Mouse (Mus musculus) MEL (cell line): ENCODE results near the gene Hdac7. TPM values are rescaled to one million over a fixed set of nuclear protein-coding genes. Genes with fewer than 3 reads are reported as not detected.

Experiments used
- DNase-seq: peaks from one replicate; pipeline ENCODE4 v3.0.0; 2011; ENCODE audit warnings: low read depth, low spot score
- H3K27ac ChIP-seq: 2 replicates; pipeline ENCODE4 v1.5.1; 2012; ENCODE audit warnings: low read depth, mild to moderate bottlenecking, control low read depth, low read length, moderate library complexity; ENCODE audit not compliant: control insufficient read depth
- H3K27me3 ChIP-seq, 2 experiments: fragments of 150-350 bp in 1 of 2; sonication (generic) in 1 of 2; 2 replicates each; pipeline ENCODE4 v1.6.1; 2012; ENCODE audit warnings: low read length in 2 of 2, mild to moderate bottlenecking in 2 of 2, improper control_type of control experiment in 1 of 2, moderate library complexity in 1 of 2; ENCODE audit not compliant: insufficient read depth in 2 of 2, control insufficient read depth in 1 of 2
- H3K36me3 ChIP-seq, 2 experiments: 2 replicates each; pipeline ENCODE4 v1.6.1; 2012 to 2014; ENCODE audit warnings: low read length in 2 of 2, improper control_type of control experiment in 1 of 2, inconsistent platforms in 1 of 2, mild to moderate bottlenecking in 1 of 2; ENCODE audit not compliant: insufficient read depth in 2 of 2, control insufficient read depth in 1 of 2
- H3K4me1 ChIP-seq, 2 experiments: fragments of 150-350 bp in 1 of 2; sonication (generic) in 1 of 2; 2 replicates each; pipeline ENCODE4 v1.6.1; 2012; ENCODE audit warnings: low read length in 2 of 2, improper control_type of control experiment in 1 of 2, mild to moderate bottlenecking in 1 of 2; ENCODE audit not compliant: insufficient read depth in 2 of 2, control insufficient read depth in 1 of 2
- H3K4me3 ChIP-seq, 2 experiments: fragments of 150-350 bp in 1 of 2; sonication (generic) in 1 of 2; 2 replicates each; pipeline ENCODE4 v1.5.1; 2012; ENCODE audit warnings: low read depth in 2 of 2, low read length in 2 of 2, mild to moderate bottlenecking in 2 of 2, moderate library complexity in 2 of 2, control low read depth in 1 of 2, improper control_type of control experiment in 1 of 2; ENCODE audit not compliant: control insufficient read depth in 1 of 2, insufficient read depth in 1 of 2
- H3K79me2 ChIP-seq: 2 replicates; pipeline ENCODE4 v1.6.1; 2012; ENCODE audit warnings: mild to moderate bottlenecking, low read length, moderate library complexity; ENCODE audit not compliant: control insufficient read depth, poor library complexity, insufficient read depth
- H3K9ac ChIP-seq: 2 replicates; pipeline ENCODE4 v1.6.1; 2012; ENCODE audit warnings: low read depth, mild to moderate bottlenecking, control low read depth, low read length, moderate library complexity; ENCODE audit not compliant: control insufficient read depth, poor library complexity, severe bottlenecking
- H3K9me3 ChIP-seq: fragments of 150-350 bp; sonication (generic); replicated peaks from 2 replicates; pipeline ENCODE4 v1.6.1; 2012; ENCODE audit warnings: mild to moderate bottlenecking, low read length, improper control_type of control experiment, moderate library complexity; ENCODE audit not compliant: insufficient read depth
- ELF1 ChIP-seq: IDR thresholded peaks from 2 replicates; pipeline ENCODE4 v1.6.1; 2014; ENCODE audit warnings: low read depth, mild to moderate bottlenecking, inconsistent platforms, low read length, improper control_type of control experiment, moderate library complexity
- EP300 ChIP-seq, 2 experiments: IDR thresholded peaks; 2 replicates each; pipeline ENCODE4 v1.6.1; 2011; ENCODE audit warnings: improper control_type of control experiment in 2 of 2, low read length in 2 of 2, low read depth in 1 of 2, mild to moderate bottlenecking in 1 of 2
- GATA1 ChIP-seq: IDR thresholded peaks from 2 replicates; pipeline ENCODE4 v1.6.1; 2011; ENCODE audit warnings: low read depth, low read length, improper control_type of control experiment
- HCFC1 ChIP-seq: IDR thresholded peaks from 2 replicates; pipeline ENCODE4 v1.6.1; 2012; ENCODE audit warnings: low read depth, mild to moderate bottlenecking, inconsistent platforms, low read length, improper control_type of control experiment, moderate library complexity
- MAFK ChIP-seq: IDR thresholded peaks from 2 replicates; pipeline ENCODE4 v1.6.1; 2011; ENCODE audit warnings: low read depth, mild to moderate bottlenecking, low read length, improper control_type of control experiment, borderline replicate concordance
- MAZ ChIP-seq: IDR thresholded peaks from 2 replicates; pipeline ENCODE4 v1.6.1; 2012; ENCODE audit warnings: low read depth, mild to moderate bottlenecking, inconsistent platforms, low read length, improper control_type of control experiment
- MXI1 ChIP-seq: IDR thresholded peaks from 2 replicates; pipeline ENCODE4 v1.6.1; 2011; ENCODE audit warnings: mild to moderate bottlenecking, low read depth, low read length, improper control_type of control experiment
- MYB ChIP-seq: IDR thresholded peaks from 2 replicates; pipeline ENCODE4 v1.6.1; 2011; ENCODE audit warnings: mild to moderate bottlenecking, low read depth, low read length, improper control_type of control experiment
- MYC ChIP-seq: IDR thresholded peaks from 2 replicates; pipeline ENCODE4 v1.6.1; 2011; ENCODE audit warnings: low read depth, mild to moderate bottlenecking, low read length, improper control_type of control experiment, moderate library complexity
- NELFE ChIP-seq: IDR thresholded peaks from 2 replicates; pipeline ENCODE4 v1.6.1; 2011; ENCODE audit warnings: low read depth, low read length, improper control_type of control experiment
- NRF1 ChIP-seq: IDR thresholded peaks from 2 replicates; pipeline ENCODE4 v1.6.1; 2014; ENCODE audit warnings: low read depth, mild to moderate bottlenecking, inconsistent platforms, low read length, improper control_type of control experiment, moderate library complexity; ENCODE audit not compliant: poor library complexity, insufficient read depth, severe bottlenecking
- POLR2A ChIP-seq, 2 experiments: IDR thresholded peaks; 2 replicates each; pipeline ENCODE4 v1.6.1; 2011 to 2012; ENCODE audit warnings: low read length in 2 of 2, mild to moderate bottlenecking in 2 of 2, control low read depth in 1 of 2, improper control_type of control experiment in 1 of 2, low read depth in 1 of 2, moderate library complexity in 1 of 2; ENCODE audit not compliant: control insufficient read depth in 1 of 2, insufficient read depth in 1 of 2, poor library complexity in 1 of 2
- POLR2AphosphoS5 ChIP-seq: IDR thresholded peaks from 2 replicates; pipeline ENCODE4 v1.6.1; 2012; ENCODE audit warnings: low read depth, borderline replicate concordance, mild to moderate bottlenecking, inconsistent platforms, low read length, moderate library complexity, mixed read lengths
- RCOR1 ChIP-seq: IDR thresholded peaks from 2 replicates; pipeline ENCODE4 v1.6.1; 2012; ENCODE audit warnings: low read depth, mild to moderate bottlenecking, inconsistent platforms, low read length, improper control_type of control experiment
- TAL1 ChIP-seq: IDR thresholded peaks from 2 replicates; pipeline ENCODE4 v1.6.1; 2012; ENCODE audit warnings: mild to moderate bottlenecking, inconsistent platforms, low read length, moderate library complexity, mixed read lengths
- TCF12 ChIP-seq: IDR thresholded peaks from 2 replicates; pipeline ENCODE4 v1.6.1; 2014; ENCODE audit warnings: low read depth, mild to moderate bottlenecking, inconsistent platforms, low read length, improper control_type of control experiment, moderate library complexity
- UBTF ChIP-seq: IDR thresholded peaks from 2 replicates; pipeline ENCODE4 v1.6.1; 2012; ENCODE audit warnings: low read depth, mild to moderate bottlenecking, inconsistent platforms, low read length, improper control_type of control experiment, moderate library complexity, borderline replicate concordance; ENCODE audit not compliant: insufficient read depth
- USF2 ChIP-seq, 2 experiments: IDR thresholded peaks; 2 replicates each; pipeline ENCODE4 v1.6.1; 2011 to 2012; ENCODE audit warnings: improper control_type of control experiment in 2 of 2, low read length in 2 of 2, borderline replicate concordance in 1 of 2, inconsistent platforms in 1 of 2, low read depth in 1 of 2, mild to moderate bottlenecking in 1 of 2; ENCODE audit not compliant: insufficient read depth in 1 of 2
- ZC3H11A ChIP-seq: IDR thresholded peaks from 2 replicates; pipeline ENCODE4 v1.6.1; 2012; ENCODE audit warnings: low read depth, mild to moderate bottlenecking, inconsistent platforms, low read length, improper control_type of control experiment
- ZMIZ1 ChIP-seq: IDR thresholded peaks from 2 replicates; pipeline ENCODE4 v1.6.1; 2012; ENCODE audit warnings: low read depth, mild to moderate bottlenecking, inconsistent platforms, low read length, improper control_type of control experiment, moderate library complexity
- polyA plus RNA-seq, 2 experiments: library from polyadenylated mRNA; stranded (reverse) in 1 of 2; unstranded in 1 of 2; fragments of >175 nt in 1 of 2; fragments of >200 nt in 1 of 2; gene quantifications; 2 replicates each; pipeline versions ENCODE4 v1.2.1 to v1.2.4; 2012; ENCODE audit warnings: low replicate concordance in 2 of 2, low read depth in 1 of 2; ENCODE audit not compliant: insufficient read length in 2 of 2, insufficient read depth in 1 of 2, missing spikeins in 1 of 2
- total RNA-seq: library from RNA; depleted of rRNA; stranded (reverse); fragments of 300-350 nt; gene quantifications from 2 replicates; pipeline ENCODE4 v1.2.3, GENCODE M21; 2012

The Hdac7 gene
- total and polyA plus RNA-seq, 3 experiments = 100 to 389 TPM; not detected in 1

- no peaks in the 10 kb centered on the region for H3K79me2 ChIP-seq
- TF ChIP-seq HCFC1 (no peak), NRF1 (no peak), USF2 (IDR thresholded peaks at IDR 0.05; ENCODE audit: borderline replicate concordance in 1 of 2, insufficient read depth in 1 of 2, low read depth in 1 of 2, low read length in 2 of 2) (no peak), RCOR1 (no peak), EP300 (IDR thresholded peaks at IDR 0.05; ENCODE audit: low read depth in 1 of 2, low read length in 2 of 2) (no peak), MAFK (no peak), ELF1 (no peak), NELFE (no peak), MXI1 (no peak), ZMIZ1 (no peak), MAZ (no peak), ZC3H11A (no peak), POLR2A (IDR thresholded peaks at IDR 0.05; ENCODE audit: control insufficient read depth in 1 of 2, insufficient read depth in 1 of 2, low read depth in 1 of 2, low read length in 2 of 2, poor library complexity in 1 of 2) (no peak), MYB (no peak), POLR2AphosphoS5 (no peak), TAL1 (no peak), UBTF (no peak), TCF12 (no peak), GATA1 (no peak)
- TF ChIP-seq, all 39 proteins: peak for 0
- Histone ChIP-seq H3K4me1 (no peaks in the 10 kb centered on the region), H3K27ac (no peak overlapping the region), H3K9ac (no peak overlapping the region), H3K4me3 (no peak overlapping the region), H3K27me3 (no peaks in the 10 kb centered on the region), H3K9me3 (no peaks in the 10 kb centered on the region), H3K36me3 (peaks cover 0 to 72% of the 10 kb centered on the region in 2 experiments; a peak in 2 of 4 replicates)
- DNase-seq = no peak
These were observed 43.4 kb downstream of the Hdac7 start for GRCm38 (mm10) chr15:97800853-97801252.

GRCm38 (mm10) chr15:97799446-97799845, 44.9 kb downstream of the Hdac7 start:
- Histone ChIP-seq H3K9ac (no peak overlapping the region), H3K4me1 (no peaks in the 10 kb centered on the region), H3K79me2 (no peaks in the 10 kb centered on the region), H3K9me3 (no peaks in the 10 kb centered on the region), H3K27ac (no peak overlapping the region), H3K4me3 (no peak overlapping the region), H3K27me3 (no peaks in the 10 kb centered on the region), H3K36me3 (peaks cover 0 to 67% of the 10 kb centered on the region in 2 experiments; a peak in 2 of 4 replicates)
- no peak for TF ChIP-seq MYC
- no peak for DNase-seq
